Mouse (Mus musculus) lung, embryonic 14.5 days (tissue): ENCODE measurements around the gene Pla2g6. TPM values are rescaled to one million over a fixed set of nuclear protein-coding genes. Genes with fewer than 3 reads are reported as not detected.

Experiments used
- ATAC-seq: fragments of 200-750 bp; cut with Nextera tagmentation; 2 replicates; pipeline ENCODE4 v1.8.0; 2017; ENCODE audit warnings: mild to moderate bottlenecking, moderate TSS enrichment, moderate library complexity; ENCODE audit not compliant: insufficient read depth
- DNase-seq: peaks from one replicate; pipeline ENCODE4 v3.0.0-alpha.2; 2015
- H3K27ac ChIP-seq: fragments of 300-500 bp; sonication (generic); 2 replicates; pipeline ENCODE4 v1.5.1; 2014; ENCODE audit warnings: low read depth, mild to moderate bottlenecking, moderate library complexity
- H3K27me3 ChIP-seq: fragments of 300-500 bp; sonication (generic); 2 replicates; pipeline ENCODE4 v1.6.1; 2014; ENCODE audit warnings: low read length, control low read depth; ENCODE audit not compliant: insufficient read depth
- H3K36me3 ChIP-seq: fragments of 300-500 bp; sonication (generic); 2 replicates; pipeline ENCODE4 v1.6.1; 2014; ENCODE audit warnings: control low read depth; ENCODE audit not compliant: insufficient read depth
- H3K4me1 ChIP-seq: fragments of 300-500 bp; sonication (generic); 2 replicates; pipeline ENCODE4 v1.6.1; 2014; ENCODE audit warnings: antibody characterized with exemption, control low read depth; ENCODE audit not compliant: insufficient read depth
- H3K4me2 ChIP-seq: fragments of 300-500 bp; sonication (generic); 2 replicates; pipeline ENCODE4 v1.6.1; 2014; ENCODE audit warnings: mild to moderate bottlenecking
- H3K4me3 ChIP-seq: fragments of 300-500 bp; sonication (generic); 2 replicates; pipeline ENCODE4 v1.5.1; 2014; ENCODE audit warnings: low read depth, low read length
- H3K9ac ChIP-seq: fragments of 300-500 bp; sonication (generic); 2 replicates; pipeline ENCODE4 v1.6.1; 2014
- H3K9me3 ChIP-seq: fragments of 300-500 bp; sonication (generic); 2 replicates; pipeline ENCODE4 v1.6.1; 2016; ENCODE audit warnings: low read depth, low read length, control low read depth
- CTCF ChIP-seq: IDR thresholded peaks from 2 replicates; pipeline ENCODE4 v1.5.1; 2016; ENCODE audit warnings: antibody characterized with exemption, low read depth
- WGBS: fragments of 180-500 bp; shearing (Covaris S2); extraction: QIAGEN DNeasy Blood & Tissue Kit; methylation state at CpG from one replicate; pipeline ENCODE4 v1.1.7; 2014; 5-methylcytosine and 5-hydroxymethylcytosine counted together
- polyA plus RNA-seq: library from polyadenylated mRNA; unstranded; fragments of >200 nt; fragmentation: Nextera tagmentation; extraction: Ambion mirVana; gene quantifications from 2 replicates; pipeline ENCODE4 v1.2.1, GENCODE M21; 2014

Pla2g6 gene
- polyA plus RNA-seq, 1 experiment from 2014 or later, result 18.4 TPM

GRCm38 (mm10) chr15:79357974-79358690 lies 29.9 kb upstream of the Pla2g6 start:
- TF ChIP-seq CTCF, result no peak
- Histone ChIP-seq H3K4me2 (peak overlapping the region; percentile 99), H3K9me3 (no peaks in the 10 kb centered on the region), H3K27ac (peak overlapping the region; percentile 81), H3K36me3 (peaks cover 23% of the 10 kb centered on the region), H3K27me3 (no peaks in the 10 kb centered on the region), H3K4me3 (peak overlapping the region; percentile 49), H3K9ac (peak overlapping the region; percentile 15; the same call in 1 of the 2 replicates), H3K4me1 (peaks cover 36% of the 10 kb centered on the region)
- ATAC-seq (peak; percentile 38), DNase-seq (peak; percentile 37)
- WGBS, result 25% methylated on average over 12 of the region's 12 CpGs

- peaks cover 15% of the 10 kb centered on the region for H3K36me3 ChIP-seq
- DNase-seq (peak; percentile 90), ATAC-seq (peak; percentile 79)
- H3K27ac ChIP-seq, result peak overlapping the region; percentile 77
- TF ChIP-seq CTCF, result peak; percentile 24; the same call in 1 of the 2 replicates
- no peaks in the 10 kb centered on the region for H3K9me3 ChIP-seq
- peak overlapping the region; percentile 49 for H3K4me3 ChIP-seq
- peak overlapping the region; percentile 99 for H3K4me2 ChIP-seq
- H3K4me1 ChIP-seq, result peaks cover 36% of the 10 kb centered on the region
- H3K27me3 ChIP-seq, result no peaks in the 10 kb centered on the region
- under 1% methylated on average over 77 of the region's 77 CpGs for WGBS
- peak overlapping the region; percentile 67 for H3K9ac ChIP-seq
These were observed 29.1 kb upstream of the Pla2g6 start for GRCm38 (mm10) chr15:79357036-79357911.

GRCm38 (mm10) chr15:79356481-79356880 lies 28.3 kb upstream of the Pla2g6 start:
- H3K4me2 ChIP-seq, result peak overlapping the region; percentile 99
- no peak for DNase-seq
- no peaks in the 10 kb centered on the region for H3K27me3 ChIP-seq
- no peak for ATAC-seq
- no peak for TF ChIP-seq CTCF
- peaks cover 7% of the 10 kb centered on the region for H3K36me3 ChIP-seq
- H3K9me3 ChIP-seq, result no peaks in the 10 kb centered on the region
- H3K9ac ChIP-seq, result no peak overlapping the region
- 71% methylated on average over 8 of the region's 8 CpGs for WGBS
- H3K27ac ChIP-seq, result no peak overlapping the region
- peak overlapping the region; percentile 49 for H3K4me3 ChIP-seq
- H3K4me1 ChIP-seq, result peaks cover 39% of the 10 kb centered on the region

- Histone ChIP-seq H3K4me1 (peaks cover 30% of the 10 kb centered on the region), H3K9me3 (no peaks in the 10 kb centered on the region), H3K9ac (no peak overlapping the region), H3K4me2 (no peak overlapping the region), H3K4me3 (no peak overlapping the region), H3K27ac (no peak overlapping the region), H3K36me3 (no peaks in the 10 kb centered on the region), H3K27me3 (no peaks in the 10 kb centered on the region)
- 74% methylated on average over 4 of the region's 4 CpGs for WGBS
- no peak for TF ChIP-seq CTCF
- DNase-seq (no peak), ATAC-seq (no peak)
These were observed 26.4 kb upstream of the Pla2g6 start for GRCm38 (mm10) chr15:79354619-79355018.

GRCm38 (mm10) chr15:79353690-79354305 lies 25.6 kb upstream of the Pla2g6 start:
- no peak overlapping the region for H3K9ac ChIP-seq
- DNase-seq, result no peak

GRCm38 (mm10) chr15:79352479-79352878 lies 24.3 kb upstream of the Pla2g6 start:
- H3K4me1 ChIP-seq, result peaks cover 24% of the 10 kb centered on the region
- WGBS, result 72% methylated on average over 6 of the region's 6 CpGs
- no peak overlapping the region for H3K9ac ChIP-seq
- no peak overlapping the region for H3K4me3 ChIP-seq
- H3K4me2 ChIP-seq, result no peak overlapping the region
- H3K9me3 ChIP-seq, result no peaks in the 10 kb centered on the region
- no peak for DNase-seq
- TF ChIP-seq CTCF, result no peak
- ATAC-seq, result no peak
- H3K36me3 ChIP-seq, result no peaks in the 10 kb centered on the region
- no peak overlapping the region for H3K27ac ChIP-seq
- H3K27me3 ChIP-seq, result no peaks in the 10 kb centered on the region

More at GRCm38 (mm10) chr15:79353690-79354305, 25.6 kb upstream of the Pla2g6 start:
- Histone ChIP-seq H3K9me3 (no peaks in the 10 kb centered on the region), H3K27ac (no peak overlapping the region), H3K4me1 (peaks cover 30% of the 10 kb centered on the region), H3K27me3 (no peaks in the 10 kb centered on the region), H3K4me2 (no peak overlapping the region), H3K4me3 (no peak overlapping the region), H3K36me3 (no peaks in the 10 kb centered on the region)
- ATAC-seq, result no peak
- 76% methylated on average over 5 of the region's 5 CpGs for WGBS
- no peak for TF ChIP-seq CTCF

- peaks cover 20% of the 10 kb centered on the region for H3K4me1 ChIP-seq
- 12% methylated on average over 15 of the region's 15 CpGs for WGBS
- H3K9me3 ChIP-seq, result no peaks in the 10 kb centered on the region
- H3K27ac ChIP-seq, result peak overlapping the region; percentile 75; the same call in 1 of the 2 replicates
- peak; percentile 19; the same call in 1 of the 2 replicates for ATAC-seq
- peak overlapping the region; percentile 35; the same call in 1 of the 2 replicates for H3K9ac ChIP-seq
- peak; percentile 42; the same call in 1 of the 2 replicates for TF ChIP-seq CTCF
- peak overlapping the region; percentile 47 for H3K4me2 ChIP-seq
- H3K27me3 ChIP-seq, result no peaks in the 10 kb centered on the region
- peak; percentile 78 for DNase-seq
- H3K36me3 ChIP-seq, result no peaks in the 10 kb centered on the region
- H3K4me3 ChIP-seq, result no peak overlapping the region
These were observed 23.2 kb upstream of the Pla2g6 start for GRCm38 (mm10) chr15:79351331-79351767.
